Mouse (Mus musculus): Measurements from ENCODE around the gene Myl6b.

DNA sequence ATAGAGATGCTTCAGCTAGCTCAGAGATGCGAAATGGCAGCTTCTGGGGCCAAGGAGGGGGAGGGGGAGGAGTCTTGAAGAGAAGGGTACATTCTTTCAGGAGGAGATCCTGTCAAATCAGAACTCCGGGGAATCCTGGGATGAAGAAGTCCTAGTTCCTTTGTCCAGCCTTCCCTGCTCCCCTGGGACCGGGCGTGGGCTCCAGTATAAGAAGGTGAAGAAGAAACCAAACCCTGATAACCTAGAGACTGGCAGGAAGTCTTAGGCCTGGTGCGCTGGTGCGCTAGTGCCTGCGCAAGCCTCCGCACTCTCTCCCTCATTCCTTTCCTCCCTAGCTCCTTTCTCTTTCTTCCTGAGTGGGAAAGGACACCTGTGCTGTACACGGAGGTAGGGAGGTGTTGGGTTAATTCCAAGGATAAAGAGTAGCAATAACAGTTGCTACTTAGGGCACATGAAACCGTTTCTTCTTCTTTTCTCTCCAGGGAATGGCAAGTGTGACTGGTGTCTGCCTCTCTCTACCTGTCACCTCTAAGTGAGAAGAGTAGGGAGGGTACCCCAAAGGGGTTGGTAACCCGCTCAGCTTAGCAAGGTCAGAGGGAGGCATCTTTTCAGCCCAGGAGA is 25.7 kb upstream of the Myl6b start:
- TF ChIP-seq POLR2A (IDR thresholded peaks at IDR 0.05; ENCODE audit: control insufficient read depth, low read depth, low read length) (no peak), CTCF (IDR thresholded peaks at IDR 0.05; ENCODE audit: control insufficient read depth, insufficient read depth, insufficient replicate concordance, low read depth, low read length) (no peak)
